Mouse (Mus musculus) limb, embryonic 11.5 days (tissue): ENCODE data around the gene Gm5431. TPM values are rescaled to one million over a fixed set of nuclear protein-coding genes. Genes with fewer than 3 reads are reported as not detected.
"Not testable (repeated sequence)": the region's sequence is repeated elsewhere in the genome, so short reads cannot be mapped to it uniquely, and the experiment has no call there.

Experiments used
- ATAC-seq: fragments of 200-750 bp; cut with Nextera tagmentation; 2 replicates; pipeline ENCODE4 v1.8.0; 2017; ENCODE audit warnings: low read depth; ENCODE audit not compliant: insufficient number of reproducible peaks, low FRiP score, low TSS enrichment
- DNase-seq: peaks from one replicate; pipeline ENCODE4 v3.0.0-alpha.2; 2015; ENCODE audit warnings: low spot score
- H3K27ac ChIP-seq: fragments of 300-500 bp; sonication (generic); replicated peaks from 2 replicates; pipeline ENCODE4 v1.5.1; 2014; ENCODE audit warnings: low read depth, mild to moderate bottlenecking, low read length
- H3K27me3 ChIP-seq: fragments of 300-500 bp; sonication (generic); 2 replicates; pipeline ENCODE4 v1.6.1; 2014; ENCODE audit warnings: mild to moderate bottlenecking, low read length, mixed read lengths; ENCODE audit not compliant: control insufficient read depth, insufficient read depth
- H3K36me3 ChIP-seq: fragments of 300-500 bp; sonication (generic); 2 replicates; pipeline ENCODE4 v1.6.1; 2014; ENCODE audit warnings: mild to moderate bottlenecking, low read length, moderate library complexity, mixed read lengths; ENCODE audit not compliant: control insufficient read depth, insufficient read depth
- H3K4me1 ChIP-seq: fragments of 300-500 bp; sonication (generic); 2 replicates; pipeline ENCODE4 v1.6.1; 2014; ENCODE audit warnings: low read length, mixed read lengths; ENCODE audit not compliant: control insufficient read depth, insufficient read depth
- H3K4me2 ChIP-seq: fragments of 300-500 bp; sonication (generic); 2 replicates; pipeline ENCODE4 v1.6.1; 2014; ENCODE audit warnings: low read depth, mild to moderate bottlenecking, moderate library complexity; ENCODE audit not compliant: severe bottlenecking
- H3K4me3 ChIP-seq: fragments of 300-500 bp; sonication (generic); 2 replicates; pipeline ENCODE4 v1.5.1; 2014; ENCODE audit warnings: low read depth, low read length
- H3K9ac ChIP-seq: fragments of 300-500 bp; sonication (generic); 2 replicates; pipeline ENCODE4 v1.6.1; 2014; ENCODE audit warnings: mild to moderate bottlenecking, low read length
- H3K9me3 ChIP-seq: fragments of 300-500 bp; sonication (generic); 2 replicates; pipeline ENCODE4 v1.6.1; 2016; ENCODE audit warnings: low read length; ENCODE audit not compliant: control insufficient read depth
- WGBS: fragments of 180-500 bp; shearing (Covaris S2); extraction: QIAGEN DNeasy Blood & Tissue Kit; methylation state at CpG from one replicate; pipeline ENCODE4 v1.1.7; 2014; 5-methylcytosine and 5-hydroxymethylcytosine counted together
- polyA plus RNA-seq: library from polyadenylated mRNA; unstranded; fragments of >200 nt; fragmentation: Nextera tagmentation; extraction: Ambion mirVana; gene quantifications from 2 replicates; pipeline ENCODE4 v1.2.1, GENCODE M21; 2014

Gm5431 gene
- polyA plus RNA-seq, 1 experiment from 2014 or later: not detected

GRCm38 (mm10) chr11:48851270-48851995, 50.6 kb downstream of the Gm5431 start:
- ATAC-seq (no peak), DNase-seq (no peak)
- no peak overlapping the region for H3K9ac ChIP-seq
- H3K36me3 ChIP-seq: no peaks in the 10 kb centered on the region
- H3K9me3 ChIP-seq: no peaks in the 10 kb centered on the region
- no peak overlapping the region for H3K4me2 ChIP-seq
- no peak overlapping the region for H3K4me3 ChIP-seq
- 0 out of 2 replicates have a peak, but pooled peaks cover 4% of the 10 kb centered on the region for H3K4me1 ChIP-seq
- 81% methylated on average over 4 of the region's 4 CpGs for WGBS
- H3K27me3 ChIP-seq: no peaks in the 10 kb centered on the region
- no peak overlapping the region for H3K27ac ChIP-seq

GRCm38 (mm10) chr11:48850240-48850639, 51.8 kb downstream of the Gm5431 start:
- Histone ChIP-seq H3K4me1 (0 out of 2 replicates have a peak, but pooled peaks cover 4% of the 10 kb centered on the region), H3K36me3 (no peaks in the 10 kb centered on the region), H3K4me3 (no peak overlapping the region), H3K27ac (no peak overlapping the region), H3K9me3 (no peaks in the 10 kb centered on the region), H3K27me3 (no peaks in the 10 kb centered on the region), H3K9ac (no peak overlapping the region), H3K4me2 (no peak overlapping the region)
- no peak for DNase-seq
- no peak for ATAC-seq
- 61% methylated on average over 2 of the region's 2 CpGs for WGBS

- 66% methylated on average over 5 of the region's 5 CpGs for WGBS
- Histone ChIP-seq H3K4me1 (no peaks in the 10 kb centered on the region), H3K36me3 (no peaks in the 10 kb centered on the region), H3K9me3 (no peaks in the 10 kb centered on the region), H3K9ac (no peak overlapping the region), H3K27ac (no peak overlapping the region), H3K4me2 (no peak overlapping the region), H3K27me3 (no peaks in the 10 kb centered on the region), H3K4me3 (no peak overlapping the region)
- DNase-seq (no peak), ATAC-seq (no peak)
Measured at GRCm38 (mm10) chr11:48846881-48847280, 55.1 kb downstream of the Gm5431 start.

GRCm38 (mm10) chr11:48846362-48846761, 55.7 kb downstream of the Gm5431 start:
- H3K36me3 ChIP-seq, H3K27me3 ChIP-seq, DNase-seq, H3K9ac ChIP-seq, H3K9me3 ChIP-seq, H3K4me3 ChIP-seq, H3K4me2 ChIP-seq, H3K4me1 ChIP-seq, H3K27ac ChIP-seq, ATAC-seq: not testable (repeated sequence)
- 81% methylated on average over 2 of the region's 2 CpGs for WGBS

- H3K4me3 ChIP-seq: no peak overlapping the region
- DNase-seq: no peak
- H3K4me1 ChIP-seq: no peaks in the 10 kb centered on the region
- 22% methylated on average over 13 of the region's 13 CpGs for WGBS
- no peak for ATAC-seq
- H3K27ac ChIP-seq: no peak overlapping the region
- H3K9me3 ChIP-seq: no peaks in the 10 kb centered on the region
- H3K9ac ChIP-seq: no peak overlapping the region
- no peaks in the 10 kb centered on the region for H3K36me3 ChIP-seq
- H3K4me2 ChIP-seq: no peak overlapping the region
- H3K27me3 ChIP-seq: no peaks in the 10 kb centered on the region
Measured at GRCm38 (mm10) chr11:48845244-48845815, 56.7 kb downstream of the Gm5431 start.

GRCm38 (mm10) chr11:48844309-48844708, 57.7 kb downstream of the Gm5431 start:
- ATAC-seq (no peak), DNase-seq (no peak)
- no peaks in the 10 kb centered on the region for H3K4me1 ChIP-seq
- H3K9me3 ChIP-seq: no peaks in the 10 kb centered on the region
- H3K9ac ChIP-seq: no peak overlapping the region
- no peak overlapping the region for H3K27ac ChIP-seq
- no peak overlapping the region for H3K4me3 ChIP-seq
- 57% methylated on average over 6 of the region's 6 CpGs for WGBS
- H3K27me3 ChIP-seq: no peaks in the 10 kb centered on the region
- H3K4me2 ChIP-seq: no peak overlapping the region
- H3K36me3 ChIP-seq: no peaks in the 10 kb centered on the region

- Histone ChIP-seq H3K9ac (no peak overlapping the region), H3K27ac (no peak overlapping the region), H3K4me2 (no peak overlapping the region), H3K4me3 (no peak overlapping the region), H3K9me3 (no peaks in the 10 kb centered on the region), H3K27me3 (no peaks in the 10 kb centered on the region), H3K36me3 (no peaks in the 10 kb centered on the region), H3K4me1 (no peaks in the 10 kb centered on the region)
- DNase-seq (no peak), ATAC-seq (no peak)
- WGBS: 87% methylated on average over 11 of the region's 11 CpGs
Measured at GRCm38 (mm10) chr11:48843202-48843601, 58.8 kb downstream of the Gm5431 start.

GRCm38 (mm10) chr11:48842378-48842792, 59.6 kb downstream of the Gm5431 start:
- Histone ChIP-seq H3K9ac (no peak overlapping the region), H3K4me1 (no peaks in the 10 kb centered on the region), H3K4me3 (no peak overlapping the region), H3K4me2 (no peak overlapping the region), H3K9me3 (no peaks in the 10 kb centered on the region), H3K36me3 (no peaks in the 10 kb centered on the region), H3K27me3 (no peaks in the 10 kb centered on the region), H3K27ac (no peak overlapping the region)
- DNase-seq (no peak), ATAC-seq (no peak)
- 86% methylated on average over 4 of the region's 4 CpGs for WGBS
